Mouse (Mus musculus) heart, adult 8-10 months (tissue): Measurements from ENCODE around the gene Dclre1c. TPM values are rescaled to one million over a fixed set of nuclear protein-coding genes. Genes with fewer than 3 reads are reported as not detected.
"Not testable (repeated sequence)": the region's sequence is repeated elsewhere in the genome, so short reads cannot be mapped to it uniquely, and the experiment has no call there.

Source experiments
- DNase-seq: peaks from one replicate; pipeline ENCODE4 v3.0.0; 2022; ENCODE audit warnings: low spot score
- total RNA-seq, 4 experiments: library from RNA; stranded (reverse); gene quantifications; 2 replicates each; pipeline ENCODE4 v1.2.4; 2022

The Dclre1c gene
- total RNA-seq = 1 to 10 TPM; 2.4 to 3.8 (median 3.3) TPM

DNA sequence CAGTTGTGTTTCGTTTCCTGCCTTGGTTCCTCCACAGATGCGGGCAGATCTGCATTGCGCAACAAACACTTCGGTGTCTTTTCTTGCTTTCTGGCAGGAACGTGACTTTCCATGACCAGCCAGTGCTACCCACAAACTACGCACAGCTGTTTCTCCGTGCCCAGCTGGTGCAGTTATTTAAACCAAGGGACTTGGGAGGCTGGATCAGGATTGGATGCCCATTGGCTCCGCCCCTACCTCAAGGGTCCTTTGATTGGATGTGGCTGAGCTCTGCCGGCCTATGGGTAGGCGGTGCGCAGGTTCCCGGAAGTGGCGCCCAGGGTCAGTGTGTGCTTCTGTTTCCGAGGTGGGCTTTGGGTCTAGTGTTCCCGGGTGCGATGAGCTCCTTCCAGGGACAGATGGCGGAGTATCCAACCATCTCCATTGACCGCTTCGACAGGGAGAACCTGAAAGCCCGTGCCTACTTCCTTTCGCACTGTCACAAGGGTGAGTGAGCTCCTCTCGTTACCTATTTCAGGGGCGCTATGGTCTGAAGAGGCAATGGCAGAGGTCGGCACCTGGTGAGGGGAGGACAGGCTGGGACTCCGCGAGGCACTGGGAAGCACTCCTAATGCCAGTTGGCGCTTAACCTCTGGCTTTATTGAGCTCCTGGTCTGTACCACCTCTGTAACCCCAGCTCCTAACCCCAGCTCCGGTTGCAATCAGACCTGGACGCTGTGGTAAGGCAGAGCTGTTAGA is at the start of gene Dclre1c:
Gene Dclre1c (plus strand): TSS at position 291 of the 738 bp plus-strand sequence.
- peak; percentile 92 for DNase-seq

DNA sequence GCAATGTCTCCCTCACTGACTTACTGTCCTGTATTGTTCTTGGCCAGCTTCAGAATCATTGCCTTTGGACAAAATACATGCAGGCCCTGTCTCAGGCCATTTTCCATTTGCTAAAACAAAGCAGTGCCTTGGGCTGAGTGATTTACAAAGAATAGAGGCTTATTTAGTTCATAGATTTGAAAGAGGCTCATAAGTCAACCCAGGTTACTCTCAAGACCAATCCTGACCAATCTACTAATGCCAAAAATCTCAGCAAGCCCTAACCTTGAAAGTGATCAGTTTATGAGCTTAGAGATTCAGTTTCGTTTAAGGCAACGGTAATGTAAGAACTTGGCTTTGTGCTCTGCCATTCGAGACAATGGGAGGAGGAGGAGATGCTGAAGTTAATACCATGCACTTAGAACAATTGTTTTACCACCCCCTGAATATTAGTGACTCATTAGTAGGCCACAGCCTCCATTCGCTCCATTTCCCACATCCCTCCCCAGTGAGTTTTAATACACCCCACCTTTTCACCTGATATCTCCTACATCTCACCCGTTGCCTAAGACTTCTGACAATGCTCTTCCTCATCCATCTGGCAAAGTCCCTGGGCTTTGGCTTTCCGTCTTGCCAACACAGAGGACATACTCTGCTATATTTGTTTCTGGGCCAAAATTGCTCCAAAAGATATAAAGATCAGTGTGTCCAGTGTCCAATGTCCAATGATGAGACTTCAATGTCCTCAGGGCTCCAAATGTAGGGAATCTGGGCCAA is 36.6 kb upstream of the Dclre1c start:
- no peak for DNase-seq

DNA sequence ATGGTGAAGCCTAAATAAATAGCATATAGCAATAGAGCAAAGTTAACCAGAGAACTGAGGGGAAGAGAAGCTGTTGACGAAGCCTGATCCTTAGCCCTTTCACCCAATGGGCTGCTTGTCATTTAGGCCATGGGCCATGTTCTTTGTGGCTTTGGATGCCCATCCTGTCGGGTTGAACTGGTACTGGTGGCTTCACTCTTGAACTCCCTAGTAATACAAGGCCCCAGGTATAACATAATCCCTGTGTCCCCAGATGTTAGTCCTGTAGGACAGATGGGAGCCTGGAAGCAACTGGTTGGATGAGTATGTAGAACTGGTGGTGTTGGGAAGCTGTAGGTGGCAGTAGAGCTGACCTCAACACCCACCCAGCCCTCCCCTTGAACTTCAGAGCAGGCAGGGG is 32.0 kb upstream of the Dclre1c start:
- no peak for DNase-seq

DNA sequence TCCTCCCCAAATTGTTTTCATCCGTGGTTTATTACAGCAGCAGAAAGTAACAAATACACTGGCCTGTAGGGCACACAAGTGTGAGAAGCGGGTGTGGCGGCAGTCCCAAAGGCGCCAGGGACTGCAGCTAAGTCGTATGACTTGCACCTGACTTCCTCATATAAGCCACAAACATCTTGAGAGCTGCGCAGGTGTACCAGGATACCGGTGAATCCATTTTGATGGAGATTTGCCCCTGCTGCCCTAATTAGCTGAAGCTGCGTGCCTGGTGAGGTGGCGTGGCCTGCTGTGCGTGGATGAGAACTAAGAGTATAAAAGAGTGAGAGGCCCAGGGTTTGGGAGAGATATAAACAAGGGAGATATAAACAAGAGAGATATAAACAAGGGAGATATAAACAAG is 26.8 kb upstream of the Dclre1c start, which contains the start of gene Olah:
Gene Olah (minus strand): TSS at position 101 of the 400 bp plus-strand sequence.
- not testable (repeated sequence) for DNase-seq

DNA sequence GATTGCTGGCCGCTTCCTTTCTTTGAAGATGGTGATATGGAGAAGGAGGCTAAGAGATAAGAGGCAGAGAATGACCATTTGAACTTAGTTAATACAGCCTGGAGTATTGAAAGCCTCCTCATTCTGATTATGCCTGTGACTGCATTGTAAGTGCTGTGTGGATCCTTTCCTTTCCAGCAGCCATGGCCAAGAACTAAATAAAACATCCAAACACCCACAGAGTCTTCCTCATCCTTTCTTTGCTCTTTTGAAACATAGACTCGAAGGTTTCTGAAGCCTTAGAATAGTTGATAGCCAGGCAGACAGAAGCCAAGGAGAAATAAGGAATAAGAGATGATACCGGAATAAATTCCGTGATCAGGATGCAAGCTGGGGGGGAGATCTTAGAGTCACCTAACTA is 17.9 kb upstream of the Dclre1c start:
- DNase-seq = no peak

DNA sequence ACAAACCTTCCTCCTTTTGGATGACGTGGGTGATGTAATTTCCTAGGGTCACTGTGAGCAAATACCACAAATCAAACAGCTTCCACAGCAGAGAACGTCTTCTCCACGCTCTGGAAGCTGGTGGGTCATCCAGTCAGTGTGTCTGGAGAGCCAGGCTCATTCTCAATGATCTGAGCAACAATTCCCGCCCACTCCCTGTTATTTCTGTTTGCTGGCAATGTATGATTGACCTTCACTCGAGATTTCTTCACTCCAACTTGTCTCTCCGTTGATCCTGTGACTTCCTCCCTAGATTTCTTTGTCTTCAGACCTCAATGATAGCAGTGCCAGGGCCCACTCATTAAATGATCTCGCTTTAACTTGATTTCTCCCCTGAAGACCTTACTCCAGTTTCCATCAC is 16.2 kb upstream of the Dclre1c start:
- no peak for DNase-seq

DNA sequence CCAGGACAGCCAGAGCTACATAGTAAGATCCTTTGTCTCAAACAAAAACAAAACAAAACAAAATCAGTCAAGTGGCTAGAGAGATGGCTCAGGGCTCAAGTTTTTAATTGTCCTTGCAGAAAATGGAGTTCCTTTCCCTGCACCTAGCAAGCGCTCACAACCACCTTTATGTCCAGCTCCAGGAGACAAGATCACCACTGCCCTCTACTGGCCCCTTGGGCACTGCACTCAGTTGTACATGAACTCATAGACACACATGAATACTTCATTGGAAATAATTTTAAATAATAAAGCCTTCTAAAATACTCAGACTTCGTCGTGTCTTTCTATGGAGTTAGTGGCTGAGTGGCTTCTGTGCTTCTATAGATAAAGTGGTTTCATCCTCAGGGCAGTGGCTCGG is 9.7 kb upstream of the Dclre1c start:
- peak; percentile 34 for DNase-seq

DNA sequence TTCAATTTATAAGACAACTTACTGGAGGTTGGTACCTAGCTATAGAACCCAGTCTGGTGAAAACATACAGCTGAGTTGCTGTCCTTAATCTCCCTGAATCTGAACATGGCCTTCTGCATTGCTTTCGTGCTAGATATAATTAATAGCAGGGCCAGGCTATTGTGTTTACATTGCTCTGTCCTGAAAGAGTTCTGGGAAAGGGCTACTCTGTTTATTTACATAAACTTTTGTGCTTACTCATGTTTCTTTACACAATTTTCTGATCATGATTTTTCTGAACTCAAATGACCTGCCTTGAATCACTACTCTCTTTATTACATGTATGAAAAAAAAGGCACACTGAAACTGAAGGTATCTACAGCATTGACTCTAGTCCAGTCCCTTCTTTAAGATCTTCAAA is 8.3 kb upstream of the Dclre1c start:
- no peak for DNase-seq

DNA sequence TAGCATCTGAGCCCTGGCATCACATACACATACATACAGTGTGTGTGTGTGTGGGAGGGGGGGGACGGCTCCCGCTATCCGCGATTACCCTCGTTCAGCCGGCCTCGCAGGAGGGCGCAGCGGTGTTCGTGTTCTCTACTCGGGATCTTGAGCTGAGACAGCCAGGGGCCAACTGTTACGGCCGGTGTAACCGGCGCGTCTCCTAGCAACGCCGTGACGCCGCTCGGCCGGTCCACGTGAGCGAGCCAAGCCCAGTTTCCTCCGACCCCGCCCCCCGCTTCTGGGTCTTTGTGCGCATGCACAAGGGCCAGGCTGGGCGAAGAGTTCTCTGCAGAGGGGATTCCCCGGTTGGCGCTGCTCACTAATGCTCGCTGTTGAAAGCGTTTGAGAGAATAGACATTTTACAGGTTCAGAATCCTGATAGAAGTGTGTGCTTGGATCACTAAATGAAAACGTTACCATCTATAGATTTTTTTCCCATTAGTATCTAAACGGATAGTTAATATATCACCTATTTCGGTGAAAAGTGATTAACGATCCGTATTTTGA is 5.0 kb upstream of the Dclre1c start:
- peak; percentile 96 for DNase-seq

DNA sequence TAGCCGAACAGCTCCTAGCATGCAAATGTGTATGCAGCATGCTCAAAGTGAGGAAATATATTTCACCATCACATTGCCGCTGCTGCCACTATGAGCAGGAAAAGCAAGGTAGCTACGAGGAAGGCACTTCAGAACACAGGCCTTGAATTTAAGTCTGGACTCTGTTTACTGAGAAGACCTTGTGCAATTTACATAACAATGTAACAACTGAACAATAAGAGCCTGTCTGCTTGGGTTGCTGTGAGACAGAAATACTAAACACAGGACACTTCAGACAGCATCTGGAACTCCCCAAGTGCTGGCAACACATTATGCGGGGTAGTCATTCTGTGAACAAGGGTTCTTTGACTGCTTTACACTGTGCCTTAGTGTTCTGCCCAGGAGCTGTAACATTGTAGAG is 3.8 kb upstream of the Dclre1c start:
- no peak for DNase-seq

DNA sequence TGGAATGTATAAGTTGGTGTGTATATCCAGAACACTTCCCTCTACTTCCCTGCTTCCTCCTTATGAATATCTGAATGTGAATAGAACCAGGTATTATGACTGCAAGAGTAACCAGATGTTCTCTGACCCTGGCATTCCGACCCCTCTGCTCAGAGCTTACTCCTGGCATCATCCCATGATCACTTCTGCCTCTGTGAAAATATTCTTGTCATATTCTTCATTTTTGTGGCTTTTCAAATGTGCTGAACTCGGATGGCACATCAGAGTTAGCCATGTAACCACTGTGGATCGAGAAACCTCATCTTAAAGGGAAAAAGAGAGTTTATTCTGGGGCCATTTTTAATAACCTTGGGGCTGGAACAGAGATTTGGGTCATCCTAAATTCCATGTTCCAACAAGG is 1.4 kb upstream of the Dclre1c start, which contains the start of gene Meig1:
Gene Meig1 (minus strand): TSS at position 101 of the 400 bp plus-strand sequence.
- DNase-seq = no peak

DNA sequence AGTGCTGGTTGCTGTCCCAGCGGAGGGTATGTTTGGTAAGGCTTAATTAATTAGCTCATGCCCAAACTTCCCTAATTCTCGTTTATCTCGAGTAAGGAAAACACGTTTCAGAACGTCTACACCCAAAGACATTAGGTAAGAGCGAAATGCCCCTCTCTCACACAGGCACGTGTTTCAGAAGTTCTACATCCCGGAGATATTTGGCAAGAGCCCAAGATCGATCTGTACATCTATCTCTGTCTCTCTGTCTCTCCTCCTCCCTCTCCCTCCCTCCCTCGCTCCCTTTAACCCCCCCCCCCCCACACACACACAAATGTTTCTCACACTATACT is 614 bp downstream of the Dclre1c start:
- no peak for DNase-seq

DNA sequence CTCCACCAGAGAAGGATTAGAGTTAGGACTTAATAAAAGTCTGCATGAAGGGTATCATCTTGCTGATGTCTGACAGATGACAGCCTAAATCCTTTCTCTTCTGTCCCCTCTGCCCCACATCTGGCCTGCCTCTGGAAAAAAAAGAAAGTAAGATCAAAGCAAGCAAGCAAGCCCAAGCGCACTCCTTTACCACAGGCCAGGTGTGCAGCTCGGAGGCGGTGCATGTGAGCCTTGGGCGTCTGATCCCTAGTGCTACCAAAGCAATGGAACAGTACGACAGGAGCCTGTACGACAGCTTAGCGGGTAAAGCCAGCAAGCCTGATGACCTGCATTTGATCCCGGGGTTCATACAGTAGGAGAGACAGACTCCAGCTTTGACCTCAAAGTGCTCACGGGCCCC is 7.0 kb downstream of the Dclre1c start:
- DNase-seq = no peak

DNA sequence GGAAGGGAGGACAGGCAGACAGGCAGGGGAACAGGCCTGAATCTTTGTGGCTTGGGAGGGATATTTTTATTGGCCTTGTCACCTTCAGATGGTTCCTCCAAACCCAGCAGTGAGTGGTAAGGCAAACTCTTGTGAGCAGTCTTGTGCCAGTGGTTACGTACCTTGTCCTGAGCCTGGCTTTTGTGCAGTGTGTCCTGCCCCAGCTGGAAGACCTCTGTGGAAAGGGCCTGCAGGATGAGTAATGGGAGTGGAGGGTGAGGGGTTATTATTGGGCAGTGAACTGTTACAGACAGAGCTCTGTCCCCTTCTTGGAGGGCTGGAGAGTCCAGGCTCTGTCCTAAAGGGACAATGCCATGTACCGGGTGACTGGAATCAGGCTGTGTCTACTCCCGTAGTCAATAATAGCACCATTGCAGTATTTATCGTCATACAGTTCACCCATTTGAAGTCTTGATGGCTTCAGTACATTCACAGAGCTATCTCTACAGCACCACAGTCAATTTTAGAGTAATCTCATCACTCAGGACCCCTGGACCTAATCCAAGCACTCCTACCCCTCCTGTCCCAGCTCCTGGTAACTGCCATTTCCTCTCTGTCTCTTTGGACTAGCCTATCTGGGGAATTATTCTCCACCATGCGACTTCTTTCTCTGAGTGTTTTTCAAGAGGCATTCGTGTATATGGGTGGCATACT is 11.6 kb downstream of the Dclre1c start:
- no peak for DNase-seq

DNA sequence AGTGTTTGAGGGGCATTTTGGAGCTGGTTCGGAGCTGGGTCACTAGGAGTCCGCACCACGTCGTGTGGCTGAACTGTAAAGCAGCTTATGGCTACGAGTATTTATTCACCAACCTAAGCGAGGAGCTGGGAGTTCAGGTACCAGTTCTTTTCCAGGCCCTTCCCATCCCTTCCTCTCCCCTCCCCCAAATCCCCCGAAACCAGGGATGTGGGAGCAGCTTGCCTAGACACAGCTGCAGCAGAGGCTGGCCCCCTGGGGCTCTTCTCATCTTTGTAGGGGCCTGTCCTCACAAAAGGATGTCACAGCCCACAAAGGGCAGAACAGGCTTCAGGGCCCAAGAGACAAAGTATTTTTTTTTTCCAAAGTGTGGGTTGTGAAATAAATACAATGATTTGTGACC is 14.0 kb downstream of the Dclre1c start:
- DNase-seq = no peak

DNA sequence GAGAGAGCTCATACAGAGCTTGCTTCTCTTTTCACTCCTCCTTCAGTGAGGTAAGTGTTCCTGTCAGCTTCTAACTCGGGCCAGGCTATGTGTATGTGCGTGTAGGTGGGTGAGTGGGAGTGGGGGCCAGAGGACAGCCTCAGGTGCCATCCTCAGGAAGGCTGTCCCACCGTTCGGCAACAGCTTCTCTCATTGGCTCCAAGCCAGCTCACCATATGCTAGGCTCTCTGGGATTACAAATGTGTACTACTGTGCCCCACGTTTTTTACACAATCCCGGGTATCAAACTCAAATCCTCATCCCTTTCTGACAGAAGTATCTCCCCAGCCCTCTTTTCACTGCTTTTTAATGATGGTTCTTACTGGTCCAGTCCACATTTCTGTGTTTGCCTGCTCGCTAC is 20.3 kb downstream of the Dclre1c start:
- no peak for DNase-seq

DNA sequence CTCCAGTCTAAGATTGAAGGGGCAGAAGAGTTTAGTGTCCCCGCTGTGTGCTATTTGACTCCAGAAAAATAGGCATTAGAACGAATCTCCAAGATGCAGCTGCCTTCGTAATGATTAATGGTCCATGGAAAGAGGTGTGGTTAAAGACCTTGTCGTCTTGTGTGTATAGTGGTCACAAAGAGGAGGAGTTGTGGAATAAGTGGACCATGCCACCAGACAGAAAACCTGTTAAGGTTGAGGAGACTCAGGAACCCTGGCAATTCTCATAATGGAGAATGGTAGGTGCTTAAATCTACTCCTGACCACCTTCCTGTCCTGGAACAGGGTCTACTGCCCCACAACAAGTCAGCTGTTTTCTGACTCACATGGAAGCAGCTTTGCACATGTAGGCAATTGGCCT is 22.1 kb downstream of the Dclre1c start:
- DNase-seq = no peak

DNA sequence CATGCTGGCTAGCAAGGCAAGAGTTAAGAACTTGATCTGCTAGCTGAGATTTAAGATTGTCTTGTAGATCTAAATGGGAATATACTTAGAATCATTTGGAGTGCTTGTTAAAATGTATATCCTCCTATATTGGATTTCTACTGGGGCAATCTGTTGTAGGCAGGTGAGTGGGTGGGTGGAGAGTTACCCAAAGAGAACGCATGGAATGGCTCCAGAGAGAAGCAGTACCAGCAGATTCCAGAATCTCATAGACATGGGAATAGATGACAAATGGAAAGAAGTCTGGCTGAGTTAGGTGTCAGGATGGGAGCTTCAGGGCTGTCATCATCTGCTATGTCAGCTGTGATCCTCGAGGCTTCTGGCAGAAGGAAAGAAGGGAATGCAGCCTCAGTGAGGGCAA is 25.5 kb downstream of the Dclre1c start:
- DNase-seq = no peak

DNA sequence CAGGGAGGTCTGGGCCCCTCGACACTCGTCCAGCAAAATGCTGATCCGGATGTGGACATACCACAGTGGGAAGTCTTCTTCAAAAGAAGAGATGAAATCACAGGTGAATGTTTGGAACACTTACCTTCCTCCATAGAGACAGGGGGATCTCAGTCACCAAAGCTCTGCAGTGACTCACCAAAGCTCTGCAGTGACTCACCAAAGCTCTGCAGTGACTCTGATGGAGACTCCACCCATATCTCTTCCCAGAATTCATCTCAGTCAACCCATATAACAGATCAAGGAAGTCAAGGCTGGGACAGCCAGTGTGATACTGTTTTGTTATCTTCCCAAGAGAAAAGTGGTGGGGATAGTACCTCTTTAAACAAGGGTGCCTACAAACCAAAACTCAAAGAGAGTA is 29.2 kb downstream of the Dclre1c start:
- DNase-seq = no peak

DNA sequence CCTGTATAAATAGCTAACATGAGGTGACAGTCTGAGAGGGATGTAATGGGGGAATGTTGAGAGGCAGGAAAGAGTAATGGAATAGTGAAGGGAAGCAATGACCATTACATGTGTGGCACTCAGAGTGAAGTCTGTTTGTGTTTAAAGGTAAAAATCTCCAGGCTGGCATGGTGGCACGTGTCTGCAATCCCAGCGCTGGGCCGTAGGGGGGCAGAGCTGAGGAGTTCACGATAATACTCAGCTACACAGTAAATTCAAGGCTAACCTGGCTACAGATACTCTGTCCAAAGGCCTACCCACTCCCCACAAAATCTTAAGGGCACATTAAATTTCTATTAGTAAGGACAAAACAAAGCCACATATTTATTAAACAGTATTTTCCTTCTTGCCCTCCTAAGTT is 32.7 kb downstream of the Dclre1c start:
- no peak for DNase-seq

DNA sequence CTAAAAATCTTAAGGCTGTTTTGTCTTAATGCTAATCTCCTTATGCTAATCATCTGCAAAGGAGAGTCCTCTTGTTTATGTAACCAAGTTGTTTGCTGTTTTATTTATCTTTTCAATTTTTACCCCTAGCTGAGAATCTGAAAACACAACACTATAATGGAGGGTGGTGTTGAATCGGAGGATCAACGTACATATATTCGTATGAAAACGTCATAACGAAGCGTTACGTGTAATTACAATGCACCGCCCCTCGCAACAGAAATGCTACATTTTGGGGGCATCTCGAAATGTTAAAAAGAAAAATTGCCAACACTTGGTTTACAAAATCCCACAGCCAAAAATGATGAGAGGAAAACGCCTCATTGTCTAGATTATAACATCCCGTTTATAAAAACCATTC is 50.0 kb downstream of the Dclre1c start:
- no peak for DNase-seq

DNA sequence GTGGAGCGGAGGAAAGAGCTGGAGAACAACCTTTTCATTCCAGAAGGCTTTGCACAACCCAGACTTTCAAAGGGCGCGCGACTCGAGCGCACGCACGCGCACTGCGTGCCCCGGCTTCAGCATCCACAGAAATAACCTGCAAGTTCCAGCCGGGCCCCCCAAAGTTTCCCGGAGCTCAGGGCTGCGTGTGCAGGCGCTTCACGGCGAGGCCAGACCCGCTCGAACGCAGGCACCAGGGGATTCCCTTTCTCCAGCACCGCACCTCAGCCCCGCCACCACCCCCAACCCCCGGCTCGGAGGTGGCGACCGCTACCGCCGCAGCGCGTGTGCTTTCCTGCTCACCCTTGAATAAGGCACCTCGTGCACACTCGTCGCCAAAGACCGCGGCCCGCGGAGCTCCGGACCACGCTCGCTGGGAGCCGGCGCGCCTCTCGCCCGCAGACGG is 50.5 kb downstream of the Dclre1c start:
- DNase-seq = peak; percentile 41
